Mouse (Mus musculus) kidney, postnatal 0 days (tissue): ENCODE results near the gene 1810043G02Rik. TPM values are rescaled to one million over a fixed set of nuclear protein-coding genes. Genes with fewer than 3 reads are reported as not detected.

Experiments used
- ATAC-seq: fragments of 200-750 bp; cut with Nextera tagmentation; replicated peaks from 2 replicates; pipeline ENCODE4 v1.8.0; 2017; ENCODE audit warnings: low read depth, moderate number of reproducible peaks, moderate TSS enrichment, moderate library complexity; ENCODE audit not compliant: low FRiP score
- DNase-seq: peaks from one replicate; pipeline ENCODE4 v3.0.0-alpha.2; 2016; ENCODE audit warnings: low spot score
- H3K27ac ChIP-seq: fragments of 300-500 bp; sonication (generic); 2 replicates; pipeline ENCODE4 v1.5.1; 2014; ENCODE audit warnings: mild to moderate bottlenecking
- H3K27me3 ChIP-seq: fragments of 300-500 bp; sonication (generic); 2 replicates; pipeline ENCODE4 v1.6.1; 2014; ENCODE audit warnings: low read length, mixed read lengths; ENCODE audit not compliant: insufficient read depth
- H3K36me3 ChIP-seq: fragments of 300-500 bp; sonication (generic); 2 replicates; pipeline ENCODE4 v1.6.1; 2014; ENCODE audit warnings: low read length, mixed read lengths; ENCODE audit not compliant: insufficient read depth
- H3K4me1 ChIP-seq: fragments of 300-500 bp; sonication (generic); replicated peaks from 2 replicates; pipeline ENCODE4 v1.6.1; 2014; ENCODE audit warnings: antibody characterized with exemption, low read length, mixed read lengths; ENCODE audit not compliant: insufficient read depth
- H3K4me2 ChIP-seq: fragments of 300-500 bp; sonication (generic); 2 replicates; pipeline ENCODE4 v1.6.1; 2014; ENCODE audit warnings: mild to moderate bottlenecking, low read length, moderate library complexity, mixed read lengths
- H3K4me3 ChIP-seq: fragments of 300-500 bp; sonication (generic); replicated peaks from 2 replicates; pipeline ENCODE4 v1.5.1; 2014; ENCODE audit warnings: low read depth, low read length
- H3K9ac ChIP-seq: fragments of 300-500 bp; sonication (generic); 2 replicates; pipeline ENCODE4 v1.6.1; 2014; ENCODE audit warnings: low read depth, low read length
- H3K9me3 ChIP-seq: fragments of 300-500 bp; sonication (generic); replicated peaks from 2 replicates; pipeline ENCODE4 v1.6.1; 2016; ENCODE audit warnings: low read length, inconsistent platforms, mixed read lengths
- CTCF ChIP-seq: IDR thresholded peaks from 2 replicates; pipeline ENCODE4 v1.5.1; 2016; ENCODE audit warnings: antibody characterized with exemption, low read depth, mild to moderate bottlenecking, moderate library complexity
- WGBS: fragments of 180-500 bp; shearing (Covaris S2); extraction: QIAGEN DNeasy Blood & Tissue Kit; methylation state at CpG from one replicate; pipeline ENCODE4 v1.1.7; 2014; 5-methylcytosine and 5-hydroxymethylcytosine counted together
- polyA plus RNA-seq: library from polyadenylated mRNA; unstranded; fragments of >200 nt; fragmentation: Nextera tagmentation; extraction: Ambion mirVana; gene quantifications from 2 replicates; pipeline ENCODE4 v1.2.1, GENCODE M21; 2015

1810043G02Rik gene
- polyA plus RNA-seq, 1 experiment from 2014 or later: 29.8 TPM

- ATAC-seq: no peak
- WGBS: 20% methylated on average over 4 of the region's 4 CpGs
- no peaks in the 10 kb centered on the region for H3K36me3 ChIP-seq
- H3K4me3 ChIP-seq: no peak overlapping the region
- no peak for TF ChIP-seq CTCF
- DNase-seq: no peak
- H3K9ac ChIP-seq: no peak overlapping the region
- H3K4me1 ChIP-seq: 0 out of 2 replicates have a peak, but pooled peaks cover 3% of the 10 kb centered on the region
- no peak overlapping the region for H3K4me2 ChIP-seq
- H3K27me3 ChIP-seq: no peaks in the 10 kb centered on the region
- no peak overlapping the region for H3K27ac ChIP-seq
- no peaks in the 10 kb centered on the region for H3K9me3 ChIP-seq
These were observed 2.7 kb upstream of the 1810043G02Rik start for GRCm38 (mm10) chr10:77975653-77976052.

- TF ChIP-seq CTCF: no peak
- ATAC-seq (no peak), DNase-seq (no peak)
- Histone ChIP-seq H3K4me2 (no peak overlapping the region), H3K4me3 (no peak overlapping the region), H3K27ac (no peak overlapping the region), H3K9me3 (no peaks in the 10 kb centered on the region), H3K4me1 (0 out of 2 replicates have a peak, but pooled peaks cover 3% of the 10 kb centered on the region), H3K36me3 (no peaks in the 10 kb centered on the region), H3K9ac (no peak overlapping the region), H3K27me3 (no peaks in the 10 kb centered on the region)
- 65% methylated on average over 8 of the region's 8 CpGs for WGBS
These were observed 1.7 kb upstream of the 1810043G02Rik start for GRCm38 (mm10) chr10:77976458-77977150.

GRCm38 (mm10) chr10:77984660-77985059 is 6.3 kb downstream of the 1810043G02Rik start:
- peak; percentile 91 for TF ChIP-seq CTCF
- 1% methylated on average over 4 of the region's 4 CpGs for WGBS
- DNase-seq (peak; percentile 94), ATAC-seq (peak; percentile 61)
- no peak overlapping the region for H3K9ac ChIP-seq
- H3K4me1 ChIP-seq: no peaks in the 10 kb centered on the region
- H3K4me3 ChIP-seq: no peak overlapping the region
- H3K9me3 ChIP-seq: no peaks in the 10 kb centered on the region
- peaks cover 25% of the 10 kb centered on the region for H3K36me3 ChIP-seq
- H3K27ac ChIP-seq: no peak overlapping the region
- H3K27me3 ChIP-seq: no peaks in the 10 kb centered on the region
- no peak overlapping the region for H3K4me2 ChIP-seq

GRCm38 (mm10) chr10:77985775-77986174 is 7.5 kb downstream of the 1810043G02Rik start:
- no peak for DNase-seq
- Histone ChIP-seq H3K27ac (no peak overlapping the region), H3K4me1 (no peaks in the 10 kb centered on the region), H3K4me2 (no peak overlapping the region), H3K4me3 (no peak overlapping the region), H3K27me3 (no peaks in the 10 kb centered on the region), H3K36me3 (peaks cover 36% of the 10 kb centered on the region), H3K9me3 (no peaks in the 10 kb centered on the region), H3K9ac (no peak overlapping the region)
- 81% methylated on average over 5 of the region's 5 CpGs for WGBS
- TF ChIP-seq CTCF: no peak
- no peak for ATAC-seq

- no peak for DNase-seq
- TF ChIP-seq CTCF: no peak
- WGBS: 88% methylated on average over 3 of the region's 3 CpGs
- no peaks in the 10 kb centered on the region for H3K9me3 ChIP-seq
- H3K36me3 ChIP-seq: peaks cover 75% of the 10 kb centered on the region
- H3K27me3 ChIP-seq: no peaks in the 10 kb centered on the region
- H3K4me3 ChIP-seq: no peak overlapping the region
- H3K4me1 ChIP-seq: no peaks in the 10 kb centered on the region
- H3K4me2 ChIP-seq: no peak overlapping the region
- ATAC-seq: no peak
- no peak overlapping the region for H3K9ac ChIP-seq
- H3K27ac ChIP-seq: no peak overlapping the region
These were observed 17.3 kb downstream of the 1810043G02Rik start for GRCm38 (mm10) chr10:77995639-77996038.

GRCm38 (mm10) chr10:78000200-78000599 is 21.9 kb downstream of the 1810043G02Rik start:
- WGBS: 92% methylated on average over 5 of the region's 5 CpGs
- H3K4me1 ChIP-seq: no peaks in the 10 kb centered on the region
- H3K9ac ChIP-seq: no peak overlapping the region
- no peak overlapping the region for H3K4me3 ChIP-seq
- H3K9me3 ChIP-seq: no peaks in the 10 kb centered on the region
- DNase-seq: no peak
- no peaks in the 10 kb centered on the region for H3K27me3 ChIP-seq
- TF ChIP-seq CTCF: no peak
- H3K27ac ChIP-seq: no peak overlapping the region
- ATAC-seq: no peak
- H3K4me2 ChIP-seq: no peak overlapping the region
- peaks cover 74% of the 10 kb centered on the region for H3K36me3 ChIP-seq
